In genomic region chr2:117867409-117867808, GRCm38 (mm10) we compare ENCODE assay signal across 15 mouse cellular contexts.
DNase-seq lines count a peak whose midpoint lies in the region; ATAC-seq and TF ChIP-seq lines count a peak whose summit lies in the region.
"Had no signal": no experiment of that assay in that cellular context is flagged by ENCODE, and none has a peak within 500 bp of the region (broad histone marks: within the 10 kb centered on the region; RNA-seq: fewer than 3 reads in every experiment).

No protein-coding gene starts in this region.

- no peak for TF ChIP-seq POLR2A in embryonic fibroblast, embryonic 13.5 days (IDR thresholded peaks at IDR 0.05; ENCODE audit: low read depth, low read length)

- no peaks in the 10 kb centered on the region for H3K27me3 ChIP-seq in kidney, postnatal 0 days (ENCODE audit: insufficient read depth, low read length)
- H3K27me3 ChIP-seq: heart, embryonic 13.5 days; stomach, embryonic 15.5 days had no signal

- ATAC-seq in kidney, postnatal 0 days (replicated peaks; ENCODE audit: low FRiP score, low read depth) = no peak; the same call in 1 of the 2 replicates
- ATAC-seq: forebrain, embryonic 16.5 days had no signal

- no peaks in the 10 kb centered on the region for H3K36me3 ChIP-seq in kidney, postnatal 0 days (ENCODE audit: insufficient read depth, low read length)
- H3K36me3 ChIP-seq: heart, embryonic 13.5 days; stomach, embryonic 15.5 days had no signal

- peak overlapping the region; percentile 78 for H3K27ac ChIP-seq in gastrocnemius, adult 2 months
- 0 out of 2 replicates have a peak overlapping the region, but pooled peaks have one; percentile 19 for H3K27ac ChIP-seq in kidney, postnatal 0 days
- H3K27ac ChIP-seq in embryonic fibroblast, embryonic 13.5 days (ENCODE audit: insufficient read depth, low read length) = peak overlapping the region; percentile 82
- H3K27ac ChIP-seq: heart, embryonic 13.5 days; layer of hippocampus, adult 2 months; stomach, embryonic 15.5 days had no signal

- intact Hi-C loops in gastrocnemius, adult 2 months (cut with DNase I) = no loop called here
- intact Hi-C loops in gastrocnemius, postnatal 36 days (cut with DNase I) = no loop called here

- 48% methylated on average over 3 of the region's 3 CpGs for WGBS in kidney, postnatal 0 days

- no peak for TF ChIP-seq CTCF in gastrocnemius, adult 2 months (IDR thresholded peaks at IDR 0.05)
- TF ChIP-seq CTCF in kidney, postnatal 0 days (IDR thresholded peaks at IDR 0.05; ENCODE audit: low read depth) = no peak
- no peak for TF ChIP-seq CTCF in embryonic fibroblast, embryonic 13.5 days (IDR thresholded peaks at IDR 0.05; ENCODE audit: borderline replicate concordance, insufficient read depth, low read length)

- no peak overlapping the region for H3K9ac ChIP-seq in kidney, postnatal 0 days (ENCODE audit: low read depth, low read length)
- H3K9ac ChIP-seq: heart, embryonic 13.5 days; stomach, embryonic 15.5 days had no signal

- H3K9me3 ChIP-seq in kidney, postnatal 0 days (replicated peaks; ENCODE audit: low read length) = no peaks in the 10 kb centered on the region
- H3K9me3 ChIP-seq: heart, embryonic 13.5 days; stomach, embryonic 15.5 days had no signal

- no peak overlapping the region for H3K4me2 ChIP-seq in kidney, postnatal 0 days (ENCODE audit: low read length)
- H3K4me2 ChIP-seq: heart, embryonic 13.5 days; stomach, embryonic 15.5 days had no signal

- DNase-seq in gastrocnemius, adult 2 months = no peak
- DNase-seq in gastrocnemius, postnatal 36 days = no peak
- DNase-seq in kidney, postnatal 0 days (ENCODE audit: low spot score) = peak; percentile 38
- DNase-seq in kidney, postnatal 36 days = no peak
- DNase-seq in Muller cell, postnatal 12 days (ENCODE audit: inconsistent ontology term) = peak; percentile 86
- no peak for DNase-seq in urinary bladder, adult 18-20 months (ENCODE audit: low spot score in 2 of 2)
- no peak for DNase-seq in right cerebral cortex, postnatal 36 days (ENCODE audit: low spot score in 2 of 2)
- DNase-seq: adrenal gland, postnatal 10 days; right cerebral cortex, postnatal 4 days; thymus, postnatal 36 days had no signal

- H3K4me1 ChIP-seq in kidney, postnatal 0 days (replicated peaks; ENCODE audit: insufficient read depth, low read length) = 0 out of 2 replicates have a peak, but pooled peaks cover 5% of the 10 kb centered on the region
- H3K4me1 ChIP-seq in embryonic fibroblast, embryonic 13.5 days (ENCODE audit: control insufficient read depth, insufficient read depth, low read length) = peaks cover 11% of the 10 kb centered on the region

- no peak overlapping the region for H3K4me3 ChIP-seq in gastrocnemius, adult 2 months
- no peak overlapping the region for H3K4me3 ChIP-seq in kidney, postnatal 0 days (replicated peaks; ENCODE audit: low read depth, low read length)
- H3K4me3 ChIP-seq in embryonic fibroblast, embryonic 13.5 days (ENCODE audit: insufficient read depth, low read length) = no peak overlapping the region
- H3K4me3 ChIP-seq: heart, embryonic 13.5 days; layer of hippocampus, adult 2 months; stomach, embryonic 15.5 days had no signal

Comparison
In these comparisons a context has a peak if more than half of its experiments do, and no peak if none do; other contexts are left out.
1. DNase-seq: peak in kidney, postnatal 0 days (single experiment) and Muller cell, postnatal 12 days (single experiment); none in gastrocnemius, adult 2 months (single experiment), gastrocnemius, postnatal 36 days (0 of 2), kidney, postnatal 36 days (0 of 2), urinary bladder, adult 18-20 months (0 of 2) and right cerebral cortex, postnatal 36 days (0 of 2).
2. H3K27ac ChIP-seq: peak in every context shown above with its lines; median percentile 82 in embryonic fibroblast, embryonic 13.5 days; 78 in gastrocnemius, adult 2 months; 19 in kidney, postnatal 0 days.